Mouse (Mus musculus): ENCODE results near the gene Phf21a. TPM values are rescaled to one million over a fixed set of nuclear protein-coding genes. Genes with fewer than 3 reads are reported as not detected.

The Phf21a gene
- polyA plus RNA-seq, 1 experiment from 2014 or later, result 2.6 TPM

DNA sequence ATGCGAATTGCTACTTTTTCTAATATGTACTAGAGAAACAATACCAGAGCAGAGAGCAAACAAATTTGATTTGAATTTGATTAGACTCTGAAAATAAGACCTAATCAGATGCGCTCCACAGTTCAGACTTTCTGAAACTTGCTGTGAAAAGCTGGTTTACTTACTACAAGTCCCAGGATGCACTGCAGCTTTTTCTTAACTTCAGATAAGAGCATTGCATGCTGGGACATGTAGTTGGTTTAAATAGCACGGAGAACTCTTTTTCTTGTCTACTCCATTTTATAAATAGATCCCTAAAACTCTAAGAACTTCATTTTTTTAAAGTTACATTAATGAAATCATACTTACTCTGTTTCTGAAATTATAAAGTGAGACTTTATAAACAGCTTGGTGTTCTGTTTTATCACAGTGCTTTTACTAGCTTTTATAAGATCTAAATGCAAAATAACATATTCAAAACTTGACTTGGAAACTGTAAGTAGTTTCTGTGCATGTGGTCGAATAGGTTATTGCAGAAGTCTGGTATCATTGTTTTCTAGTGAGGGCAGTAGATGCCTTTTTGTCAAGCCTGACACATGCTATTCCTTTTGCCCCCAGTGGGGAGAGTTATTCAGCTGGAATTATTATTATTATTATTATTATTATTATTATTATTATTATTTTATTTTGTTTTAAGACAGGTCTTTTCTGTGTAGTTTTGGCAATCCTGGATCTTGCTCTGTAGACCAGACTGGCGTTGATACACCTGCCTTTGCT, 99.1 kb downstream of the Phf21a start:
- no peaks in the 10 kb centered on the region for H3K9me3 ChIP-seq (replicated peaks)
- H3K27ac ChIP-seq (replicated peaks), result no peak overlapping the region
- H3K4me3 ChIP-seq (replicated peaks), result no peak overlapping the region
- no peaks in the 10 kb centered on the region for H3K27me3 ChIP-seq
- H3K4me1 ChIP-seq (replicated peaks), result peaks cover 5% of the 10 kb centered on the region; the same call in 1 of the 2 replicates
- H3K36me3 ChIP-seq (replicated peaks), result no peaks in the 10 kb centered on the region
- H3K4me2 ChIP-seq, result no peak overlapping the region
- H3K9ac ChIP-seq, result no peak overlapping the region
- 51% methylated on average over 5 of the region's 5 CpGs for WGBS (ENCODE audit: insufficient replicate concordance)
- no peak for ATAC-seq (ENCODE audit: insufficient read depth)

DNA sequence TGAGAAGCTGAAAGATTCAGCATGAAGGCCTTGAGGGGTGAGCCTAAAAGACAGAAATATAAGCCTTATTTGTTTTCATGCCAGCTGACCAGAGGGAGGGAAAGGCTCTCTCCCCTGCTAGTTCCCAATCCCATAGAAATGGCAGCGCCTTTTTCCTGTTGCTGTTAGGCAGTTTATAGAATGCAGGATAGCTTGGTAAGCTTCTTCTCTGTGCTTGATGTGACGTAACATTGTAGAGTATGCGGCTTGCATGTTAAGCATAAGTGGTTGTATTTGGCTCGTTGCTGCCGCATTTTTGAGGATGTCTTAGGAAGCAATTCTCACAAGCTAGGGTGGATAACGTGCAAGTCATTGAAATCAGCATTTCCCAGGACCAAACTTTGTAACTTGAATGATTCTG, 105.2 kb downstream of the Phf21a start:
- H3K4me3 ChIP-seq (replicated peaks), result no peak overlapping the region
- 57% methylated on average over 6 of the region's 6 CpGs for WGBS (ENCODE audit: insufficient replicate concordance)
- no peaks in the 10 kb centered on the region for H3K9me3 ChIP-seq (replicated peaks)
- no peaks in the 10 kb centered on the region for H3K27me3 ChIP-seq
- no peak overlapping the region for H3K9ac ChIP-seq
- H3K27ac ChIP-seq (replicated peaks), result no peak overlapping the region
- no peaks in the 10 kb centered on the region for H3K36me3 ChIP-seq (replicated peaks)
- no peak for ATAC-seq (ENCODE audit: insufficient read depth)
- peaks cover 4% of the 10 kb centered on the region; the same call in 1 of the 2 replicates for H3K4me1 ChIP-seq (replicated peaks)
- H3K4me2 ChIP-seq, result no peak overlapping the region

DNA sequence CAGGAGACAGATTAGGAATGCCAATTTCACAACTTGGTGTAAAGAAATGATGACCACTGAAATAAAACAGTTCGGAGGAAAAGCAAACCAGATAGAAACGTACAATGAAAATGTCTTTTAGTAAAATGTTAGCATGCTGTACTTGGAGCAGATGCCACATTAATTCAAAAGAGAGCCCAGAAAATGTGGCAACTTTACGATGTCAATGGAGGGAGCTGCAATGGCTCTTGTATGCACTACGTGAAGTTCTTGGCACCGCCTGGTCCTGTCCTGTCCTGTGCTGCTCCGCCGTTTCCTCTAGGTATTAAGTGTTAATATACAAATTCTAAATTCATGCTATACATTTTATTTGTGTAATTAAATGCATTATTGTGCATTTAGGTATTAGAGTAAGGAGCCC, 105.8 kb downstream of the Phf21a start:
- H3K27me3 ChIP-seq, result no peaks in the 10 kb centered on the region
- H3K4me3 ChIP-seq (replicated peaks), result no peak overlapping the region
- H3K27ac ChIP-seq (replicated peaks), result no peak overlapping the region
- H3K4me2 ChIP-seq, result no peak overlapping the region
- H3K36me3 ChIP-seq (replicated peaks), result no peaks in the 10 kb centered on the region
- 80% methylated on average over 7 of the region's 7 CpGs for WGBS (ENCODE audit: insufficient replicate concordance)
- H3K9me3 ChIP-seq (replicated peaks), result no peaks in the 10 kb centered on the region
- ATAC-seq (ENCODE audit: insufficient read depth), result no peak
- no peak overlapping the region for H3K9ac ChIP-seq
- H3K4me1 ChIP-seq (replicated peaks), result peaks cover 4% of the 10 kb centered on the region; the same call in 1 of the 2 replicates

DNA sequence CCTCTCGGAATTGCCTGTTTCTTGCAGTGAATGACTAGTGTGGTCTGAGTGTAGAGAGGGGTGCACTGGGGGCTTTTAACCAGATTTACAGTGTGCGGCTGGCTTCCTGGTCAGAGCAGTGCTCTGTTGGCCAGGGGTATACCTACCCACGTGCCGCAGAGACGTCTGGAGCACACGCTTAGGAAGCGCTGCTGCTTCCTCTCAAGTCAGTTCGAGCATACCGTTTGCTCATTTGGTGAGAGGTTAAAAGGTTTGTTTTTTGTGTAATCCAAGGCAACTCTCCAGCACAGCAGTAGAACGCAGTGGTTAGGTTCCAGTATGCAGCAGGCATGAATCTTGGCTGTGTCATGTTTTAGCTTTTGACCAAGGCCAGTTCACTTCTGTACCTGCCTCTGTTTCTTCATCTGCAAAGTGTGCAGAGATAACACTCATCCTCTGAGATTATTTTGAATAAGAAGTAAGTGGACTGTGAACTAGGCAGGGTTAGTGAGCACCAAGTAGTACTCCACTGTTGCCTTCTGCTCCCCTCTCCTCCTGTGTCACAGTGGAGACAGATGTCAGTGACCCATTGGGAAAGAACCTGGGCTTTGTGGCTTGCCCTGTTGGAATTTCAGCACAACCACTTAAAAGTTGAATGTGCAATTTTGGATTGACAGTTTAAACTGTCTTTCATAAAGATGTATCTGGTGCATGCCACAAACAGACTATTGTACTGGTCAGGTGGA, 106.8 kb downstream of the Phf21a start:
- ATAC-seq (ENCODE audit: insufficient read depth), result no peak
- H3K27me3 ChIP-seq, result no peaks in the 10 kb centered on the region
- peaks cover 4% of the 10 kb centered on the region; the same call in 1 of the 2 replicates for H3K4me1 ChIP-seq (replicated peaks)
- no peak overlapping the region for H3K4me3 ChIP-seq (replicated peaks)
- no peak overlapping the region for H3K27ac ChIP-seq (replicated peaks)
- WGBS (ENCODE audit: insufficient replicate concordance), result 46% methylated on average over 10 of the region's 10 CpGs
- no peaks in the 10 kb centered on the region for H3K9me3 ChIP-seq (replicated peaks)
- H3K4me2 ChIP-seq, result no peak overlapping the region
- no peak overlapping the region for H3K9ac ChIP-seq
- H3K36me3 ChIP-seq (replicated peaks), result no peaks in the 10 kb centered on the region

DNA sequence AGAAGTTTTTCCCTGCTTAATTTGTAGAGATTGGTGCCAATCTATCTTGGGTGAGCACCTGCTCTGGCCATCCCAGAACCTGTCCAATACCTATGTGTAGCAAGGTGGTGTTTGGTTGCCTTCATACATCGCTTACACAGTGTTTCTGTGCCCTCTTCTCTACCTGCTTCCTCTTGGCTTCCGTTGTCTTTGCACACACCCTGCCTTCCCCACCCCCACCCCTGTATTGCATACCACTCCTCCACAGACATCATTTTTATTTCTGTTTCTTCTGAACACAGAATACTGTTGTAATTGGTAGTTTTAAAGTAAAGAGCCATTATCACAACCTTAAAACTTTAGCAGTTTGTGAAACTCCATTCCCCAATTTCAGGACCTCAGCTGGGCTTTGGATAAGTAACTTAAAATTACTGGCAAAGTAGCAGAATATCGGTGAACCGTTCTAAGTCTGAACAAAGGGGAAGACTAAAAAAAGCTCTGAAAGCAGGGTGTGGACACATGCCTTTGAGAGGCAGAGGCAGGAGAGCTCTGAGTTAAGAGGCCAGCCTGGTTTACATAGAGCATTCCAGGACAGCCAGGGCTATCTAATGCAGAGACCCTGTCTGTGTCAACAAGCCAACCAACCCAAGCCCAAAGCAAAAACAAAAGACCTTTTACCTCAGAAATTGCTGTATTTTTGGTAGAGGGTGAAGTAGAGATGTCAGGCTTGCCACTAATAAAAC, 109.6 kb downstream of the Phf21a start:
- ATAC-seq (ENCODE audit: insufficient read depth), result no peak
- H3K4me2 ChIP-seq, result no peak overlapping the region
- no peaks in the 10 kb centered on the region for H3K36me3 ChIP-seq (replicated peaks)
- H3K4me1 ChIP-seq (replicated peaks), result peaks cover 4% of the 10 kb centered on the region; the same call in 1 of the 2 replicates
- H3K27me3 ChIP-seq, result no peaks in the 10 kb centered on the region
- H3K9ac ChIP-seq, result no peak overlapping the region
- H3K27ac ChIP-seq (replicated peaks), result no peak overlapping the region
- no peak overlapping the region for H3K4me3 ChIP-seq (replicated peaks)
- 13% methylated on average over 4 of the region's 4 CpGs for WGBS (ENCODE audit: insufficient replicate concordance)
- H3K9me3 ChIP-seq (replicated peaks), result no peaks in the 10 kb centered on the region

DNA sequence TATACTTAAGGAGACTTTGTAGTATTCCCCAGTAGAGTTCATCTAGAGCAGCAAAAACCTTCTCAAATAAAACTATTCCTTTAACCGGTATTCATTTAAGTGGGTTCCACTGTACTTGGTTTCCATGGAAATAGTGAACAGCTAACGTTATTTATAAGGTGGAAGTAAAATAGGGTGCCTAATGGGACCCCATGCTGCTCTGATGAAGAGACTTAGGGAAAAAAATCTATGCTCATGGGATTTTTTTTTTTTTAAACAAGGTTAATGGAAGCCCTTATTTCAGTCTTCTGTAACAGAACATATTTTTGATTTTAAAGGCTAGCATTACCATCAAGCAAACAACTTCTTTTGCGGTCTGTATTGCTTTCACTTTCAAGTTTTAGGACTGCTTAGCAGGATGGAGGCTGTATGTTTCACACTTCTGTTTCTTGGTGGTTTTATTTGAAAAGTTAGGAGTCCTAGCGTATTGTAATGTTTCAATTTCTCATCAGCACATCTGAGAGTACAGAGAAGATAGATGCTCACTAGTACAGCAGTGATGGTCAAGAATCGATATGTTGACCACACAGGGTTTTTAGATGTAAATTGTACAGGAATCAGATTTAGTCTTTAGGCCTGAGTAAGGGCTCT, 112.2 kb downstream of the Phf21a start:
- Histone ChIP-seq H3K27ac (replicated peaks) (no peak overlapping the region), H3K36me3 (replicated peaks) (no peaks in the 10 kb centered on the region), H3K27me3 (no peaks in the 10 kb centered on the region), H3K9me3 (replicated peaks) (no peaks in the 10 kb centered on the region), H3K9ac (no peak overlapping the region), H3K4me2 (no peak overlapping the region), H3K4me3 (replicated peaks) (no peak overlapping the region), H3K4me1 (replicated peaks) (no peaks in the 10 kb centered on the region)
- WGBS (ENCODE audit: insufficient replicate concordance), result 59% methylated on average over 5 of the region's 5 CpGs
- ATAC-seq (ENCODE audit: insufficient read depth), result no peak

DNA sequence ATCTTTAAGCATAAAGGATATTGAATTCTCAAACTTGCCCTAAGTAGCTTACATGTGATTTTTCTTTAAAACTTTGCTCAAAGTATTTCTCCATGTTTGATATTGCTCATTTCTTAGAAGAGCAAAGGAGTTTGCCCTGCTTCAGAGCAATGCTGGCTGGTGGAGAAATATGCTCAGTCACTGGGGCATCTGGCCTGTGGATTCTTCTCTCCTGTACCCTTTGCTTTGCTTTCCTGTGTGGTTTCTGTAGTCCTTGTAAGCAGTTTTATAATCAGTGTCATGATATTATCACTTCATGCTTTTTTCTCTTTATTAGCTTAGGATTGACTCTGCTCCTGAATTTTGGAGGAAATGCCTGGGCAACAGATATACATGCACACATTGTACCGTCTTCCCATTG, 117.5 kb downstream of the Phf21a start:
- H3K36me3 ChIP-seq (replicated peaks), result no peaks in the 10 kb centered on the region
- H3K4me2 ChIP-seq, result no peak overlapping the region
- no peaks in the 10 kb centered on the region for H3K9me3 ChIP-seq (replicated peaks)
- ATAC-seq (ENCODE audit: insufficient read depth), result no peak
- H3K4me3 ChIP-seq (replicated peaks), result no peak overlapping the region
- no peak overlapping the region for H3K27ac ChIP-seq (replicated peaks)
- H3K9ac ChIP-seq, result no peak overlapping the region
- no peaks in the 10 kb centered on the region for H3K4me1 ChIP-seq (replicated peaks)
- WGBS (ENCODE audit: insufficient replicate concordance), result 89% methylated on average over 1 of the region's 1 CpGs
- no peaks in the 10 kb centered on the region for H3K27me3 ChIP-seq

DNA sequence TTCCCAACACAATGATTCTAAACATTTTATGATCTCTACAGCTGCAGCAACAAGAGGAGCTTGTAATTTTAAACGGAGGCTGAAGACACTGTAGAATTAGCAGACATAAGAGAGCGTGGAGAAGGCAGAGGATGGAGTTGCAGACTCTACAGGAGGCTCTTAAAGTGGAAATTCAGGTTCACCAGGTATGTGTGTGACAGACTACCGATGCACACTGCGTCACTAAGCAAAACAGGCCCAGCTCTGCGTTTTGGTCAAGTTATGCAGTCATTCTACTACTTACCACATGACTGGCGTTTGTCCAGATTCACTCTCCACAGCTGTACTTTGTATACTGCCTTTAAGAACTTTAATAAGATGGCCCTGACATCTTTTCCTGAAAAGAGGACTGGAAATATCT, 128.5 kb downstream of the Phf21a start:
- 74% methylated on average over 6 of the region's 6 CpGs for WGBS (ENCODE audit: insufficient replicate concordance)
- peaks cover 3% of the 10 kb centered on the region; the same call in 1 of the 2 replicates for H3K36me3 ChIP-seq (replicated peaks)
- H3K27ac ChIP-seq (replicated peaks), result no peak overlapping the region
- no peak overlapping the region for H3K4me3 ChIP-seq (replicated peaks)
- no peak overlapping the region for H3K9ac ChIP-seq
- H3K4me2 ChIP-seq, result no peak overlapping the region
- no peaks in the 10 kb centered on the region for H3K9me3 ChIP-seq (replicated peaks)
- no peaks in the 10 kb centered on the region for H3K4me1 ChIP-seq (replicated peaks)
- H3K27me3 ChIP-seq, result no peaks in the 10 kb centered on the region
- no peak for ATAC-seq (ENCODE audit: insufficient read depth)

DNA sequence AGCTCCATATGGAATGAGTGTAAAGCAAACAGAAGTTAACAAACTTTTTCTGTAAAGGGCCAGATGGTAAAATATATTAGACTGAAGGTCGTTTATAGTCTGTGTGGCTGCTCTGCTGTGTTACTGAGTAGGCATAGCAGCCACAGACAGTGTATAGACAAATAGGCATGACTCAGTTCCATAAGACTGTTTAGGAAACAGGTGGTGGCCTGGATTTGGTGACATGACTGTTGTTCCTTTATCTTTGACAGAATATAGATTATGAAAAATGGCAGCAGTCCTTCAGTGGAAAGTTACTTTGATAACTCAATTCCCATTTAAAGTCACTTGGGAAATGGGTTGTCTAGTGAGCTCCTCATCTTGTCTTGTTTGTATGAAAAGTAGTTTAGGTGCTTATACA, 132.7 kb downstream of the Phf21a start:
- no peak for ATAC-seq (ENCODE audit: insufficient read depth)
- no peaks in the 10 kb centered on the region for H3K9me3 ChIP-seq (replicated peaks)
- no peaks in the 10 kb centered on the region for H3K27me3 ChIP-seq
- H3K4me1 ChIP-seq (replicated peaks), result no peaks in the 10 kb centered on the region
- H3K36me3 ChIP-seq (replicated peaks), result peaks cover 3% of the 10 kb centered on the region; the same call in 1 of the 2 replicates
- no peak overlapping the region for H3K9ac ChIP-seq
- no peak overlapping the region for H3K4me2 ChIP-seq
- no peak overlapping the region for H3K27ac ChIP-seq (replicated peaks)
- H3K4me3 ChIP-seq (replicated peaks), result no peak overlapping the region
- 13% methylated on average over 1 of the region's 1 CpGs for WGBS (ENCODE audit: insufficient replicate concordance)

DNA sequence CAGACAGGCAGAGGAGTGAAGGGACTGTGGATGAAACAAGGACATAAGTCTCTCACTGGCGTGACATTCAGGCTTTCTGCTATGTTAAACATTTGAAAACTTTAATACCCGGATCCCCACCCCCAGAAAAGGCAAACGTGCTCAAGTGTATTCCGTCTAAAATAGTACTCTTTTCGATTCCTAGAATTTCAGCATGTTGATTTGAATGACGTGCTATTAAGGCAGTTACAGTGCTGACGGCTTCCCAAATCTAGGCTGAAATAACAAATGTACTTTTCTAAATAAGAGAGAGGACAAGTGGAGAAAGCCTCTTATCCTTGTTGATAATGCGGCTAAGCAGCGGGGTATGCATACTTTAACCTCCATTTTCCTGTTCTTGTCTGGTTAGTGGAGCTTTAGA, 137.1 kb downstream of the Phf21a start:
- Histone ChIP-seq H3K4me2 (no peak overlapping the region), H3K4me1 (replicated peaks) (no peaks in the 10 kb centered on the region), H3K27ac (replicated peaks) (no peak overlapping the region), H3K27me3 (no peaks in the 10 kb centered on the region), H3K9me3 (replicated peaks) (no peaks in the 10 kb centered on the region), H3K36me3 (replicated peaks) (peaks cover 7% of the 10 kb centered on the region; the same call in 1 of the 2 replicates), H3K4me3 (replicated peaks) (no peak overlapping the region), H3K9ac (no peak overlapping the region)
- no peak for ATAC-seq (ENCODE audit: insufficient read depth)
- 77% methylated on average over 9 of the region's 9 CpGs for WGBS (ENCODE audit: insufficient replicate concordance)

DNA sequence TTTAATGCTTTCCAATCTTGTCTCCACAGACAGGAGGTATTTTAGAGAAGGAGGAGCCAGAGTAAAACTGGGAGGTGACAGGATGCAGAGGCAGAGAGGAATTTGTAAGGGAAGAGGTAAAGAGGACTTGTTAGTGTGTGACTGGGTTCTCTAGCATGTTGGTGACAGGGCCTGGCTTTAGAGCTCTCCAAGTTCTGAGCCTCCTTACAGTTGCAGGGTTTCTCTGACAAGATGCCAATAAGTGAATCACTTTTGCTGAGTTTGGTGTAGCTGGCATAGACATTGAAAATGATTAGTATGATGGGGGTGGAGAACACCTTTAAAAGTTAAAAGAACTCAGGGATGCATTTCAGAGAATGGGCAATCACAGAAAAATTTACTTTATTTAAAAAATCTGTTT, 138.8 kb downstream of the Phf21a start:
- Histone ChIP-seq H3K27me3 (no peaks in the 10 kb centered on the region), H3K4me3 (replicated peaks) (no peak overlapping the region), H3K4me2 (no peak overlapping the region), H3K27ac (replicated peaks) (no peak overlapping the region), H3K9ac (no peak overlapping the region), H3K9me3 (replicated peaks) (no peaks in the 10 kb centered on the region), H3K36me3 (replicated peaks) (peaks cover 15% of the 10 kb centered on the region; the same call in 1 of the 2 replicates), H3K4me1 (replicated peaks) (no peaks in the 10 kb centered on the region)
- ATAC-seq (ENCODE audit: insufficient read depth), result no peak

Data from liver, embryonic 15.5 days (tissue).